Mouse (Mus musculus): Measurements from ENCODE around the gene Arpc5.

DNA sequence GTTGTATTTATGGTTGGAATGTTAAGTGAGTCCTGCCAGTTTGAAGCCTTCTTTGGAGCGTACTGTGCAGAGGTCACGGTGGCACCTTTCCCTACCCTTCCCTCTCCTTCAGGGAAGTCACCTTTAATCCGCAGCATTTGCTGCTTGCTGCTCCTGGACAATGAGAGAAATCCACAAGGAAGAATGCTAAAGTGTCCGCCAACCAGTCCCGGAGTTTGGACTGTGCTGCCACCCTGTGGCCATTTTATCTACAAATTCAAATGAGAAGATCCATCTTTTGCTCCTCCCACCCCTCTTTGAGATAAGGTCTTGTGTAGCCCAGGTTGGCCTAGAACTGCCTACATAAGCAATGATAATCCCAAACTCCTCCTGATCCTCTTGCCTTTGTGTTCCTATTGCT, 19.9 kb upstream of the Arpc5 start:
- TF ChIP-seq CTCF (IDR thresholded peaks at IDR 0.05; ENCODE audit: low read depth), result peak; percentile 76
- no peak for TF ChIP-seq EP300 (IDR thresholded peaks at IDR 0.05; ENCODE audit: low read depth)
